Mouse (Mus musculus): ENCODE measurements around the gene Lgi1. TPM values are rescaled to one million over a fixed set of nuclear protein-coding genes. Genes with fewer than 3 reads are reported as not detected.

Lgi1 gene
- polyA plus RNA-seq, 1 experiment from 2014 or later: 2.8 TPM

- Histone ChIP-seq H3K9me3 (replicated peaks) (no peaks in the 10 kb centered on the region), H3K27me3 (ENCODE audit: low read depth, poor library complexity, severe bottlenecking) (no peaks in the 10 kb centered on the region), H3K4me3 (no peak overlapping the region), H3K4me1 (peaks cover 5% of the 10 kb centered on the region; the same call in 1 of the 2 replicates), H3K36me3 (no peaks in the 10 kb centered on the region), H3K27ac (replicated peaks) (no peak overlapping the region)
- WGBS: 92% methylated on average over 1 of the region's 1 CpGs
- no peak for DNase-seq (ENCODE audit: low spot score)
Observed at GRCm38 (mm10) chr19:38359287-38359686, 95.0 kb downstream of the Lgi1 start.

Other genes with a start within 250 kb of the Lgi1 start
- 1.5 and 2.2 TPM in 2 replicates for gene Myof, start 221.0 kb upstream of the Lgi1 start, polyA plus RNA-seq (2016; fragmentation: Nextera tagmentation; extraction: Ambion mirVana)
- gene Cep55, start 209.5 kb upstream of the Lgi1 start, polyA plus RNA-seq (2016; fragmentation: Nextera tagmentation; extraction: Ambion mirVana): 49.2 and 49.5 TPM in 2 replicates
- gene Ffar4, start 167.5 kb upstream of the Lgi1 start, polyA plus RNA-seq (2016; fragmentation: Nextera tagmentation; extraction: Ambion mirVana): 0.12 TPM in 1 of 2 replicates, not detected in the other
- gene Rbp4, start 139.3 kb upstream of the Lgi1 start, polyA plus RNA-seq (2016; fragmentation: Nextera tagmentation; extraction: Ambion mirVana): 2.3 TPM in 2 replicates
- gene Pde6c, start 131.8 kb upstream of the Lgi1 start, polyA plus RNA-seq (2016; fragmentation: Nextera tagmentation; extraction: Ambion mirVana): 0.11 TPM in 1 of 2 replicates, not detected in the other
- 45.1 and 46.6 TPM in 2 replicates for gene Fra10ac1, start 40.4 kb upstream of the Lgi1 start, polyA plus RNA-seq (2016; fragmentation: Nextera tagmentation; extraction: Ambion mirVana)
- 7.3 and 9.1 TPM in 2 replicates for gene Slc35g1, start 131.4 kb downstream of the Lgi1 start, polyA plus RNA-seq (2016; fragmentation: Nextera tagmentation; extraction: Ambion mirVana)
- gene Plce1, start 216.6 kb downstream of the Lgi1 start, polyA plus RNA-seq (2016; fragmentation: Nextera tagmentation; extraction: Ambion mirVana): 3.1 and 3.9 TPM in 2 replicates

Data from midbrain, embryonic 10.5 days (tissue).